Mouse (Mus musculus) T-helper 1 cell (primary cell): ENCODE results near the gene Tbx6.

Source experiments
- in situ Hi-C: fragments of 300-600 bp; cut with MboI, MseI; formaldehyde crosslinking; loops from one replicate; pipeline ENCODE4 v1.15.1; 2025; ENCODE audit warnings: high pct_unique_total_duplicates

Tbx6 gene

DNA sequence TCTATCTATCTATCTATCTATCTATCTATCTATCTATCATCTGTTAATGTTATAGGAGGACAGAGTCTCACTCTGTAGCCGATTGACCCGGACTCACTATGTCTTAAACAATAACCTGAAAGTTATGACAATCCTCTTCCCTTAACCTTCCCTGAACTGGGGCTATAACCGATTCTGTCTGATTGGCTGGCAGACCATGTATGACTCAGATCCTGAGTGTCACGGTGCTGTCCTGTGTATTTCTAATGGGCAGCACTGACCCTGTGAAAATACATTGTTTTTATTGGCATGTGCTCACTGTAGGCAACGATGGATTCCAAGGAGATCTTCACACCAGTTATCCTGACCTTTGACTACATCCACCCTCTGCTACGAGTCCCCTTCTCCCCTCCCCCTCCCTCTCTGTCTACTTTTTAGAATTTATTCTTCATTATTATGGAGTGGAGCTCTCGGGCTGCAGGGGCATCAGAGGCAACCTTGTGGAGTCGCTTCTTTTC, 34.5 kb downstream of the Tbx6 start:
- in situ Hi-C loops: no loop called here

DNA sequence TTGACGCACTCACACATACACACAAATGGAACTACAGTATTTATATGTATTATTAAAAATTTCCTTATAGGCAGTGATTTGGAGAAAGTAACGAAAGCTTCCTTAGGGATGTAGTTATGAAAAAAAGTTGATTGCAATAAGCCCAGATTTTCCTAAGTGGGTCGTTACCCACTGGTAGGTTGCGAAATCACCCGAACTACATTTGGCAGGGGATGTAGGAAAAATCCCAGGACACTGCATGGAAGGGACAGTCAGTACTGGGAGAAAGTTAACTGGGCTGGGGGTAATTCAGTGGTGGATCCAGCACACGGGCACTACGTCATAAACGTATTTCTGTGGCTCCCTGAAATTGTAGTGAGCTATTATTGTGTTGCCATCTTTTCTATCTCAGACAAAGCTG, 35.2 kb downstream of the Tbx6 start:
- in situ Hi-C loops: no loop called here

DNA sequence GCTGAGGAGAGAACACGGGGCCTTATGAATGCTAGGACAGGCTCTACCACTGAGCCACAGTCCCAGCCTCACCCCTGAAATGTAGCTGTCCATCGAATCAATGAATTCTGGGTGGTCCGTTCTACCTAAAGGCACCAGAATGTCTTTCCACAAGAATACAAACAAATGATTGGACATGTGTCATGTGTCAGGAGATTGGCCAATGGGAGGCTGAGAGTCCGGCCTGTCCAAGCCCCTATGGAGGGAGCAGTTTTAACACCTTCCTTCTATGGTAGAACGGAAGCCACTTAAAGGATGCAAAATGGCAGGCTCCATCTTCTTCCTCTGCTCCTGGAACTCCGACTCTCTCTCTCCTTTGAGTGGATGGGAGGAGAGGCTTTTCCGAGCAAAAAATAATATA, 36.3 kb downstream of the Tbx6 start:
- in situ Hi-C loops: no loop called here

- in situ Hi-C loops: no loop called here
These were observed 37.5 kb downstream of the Tbx6 start for GRCm38 (mm10) chr7:126818818-126819217.

DNA sequence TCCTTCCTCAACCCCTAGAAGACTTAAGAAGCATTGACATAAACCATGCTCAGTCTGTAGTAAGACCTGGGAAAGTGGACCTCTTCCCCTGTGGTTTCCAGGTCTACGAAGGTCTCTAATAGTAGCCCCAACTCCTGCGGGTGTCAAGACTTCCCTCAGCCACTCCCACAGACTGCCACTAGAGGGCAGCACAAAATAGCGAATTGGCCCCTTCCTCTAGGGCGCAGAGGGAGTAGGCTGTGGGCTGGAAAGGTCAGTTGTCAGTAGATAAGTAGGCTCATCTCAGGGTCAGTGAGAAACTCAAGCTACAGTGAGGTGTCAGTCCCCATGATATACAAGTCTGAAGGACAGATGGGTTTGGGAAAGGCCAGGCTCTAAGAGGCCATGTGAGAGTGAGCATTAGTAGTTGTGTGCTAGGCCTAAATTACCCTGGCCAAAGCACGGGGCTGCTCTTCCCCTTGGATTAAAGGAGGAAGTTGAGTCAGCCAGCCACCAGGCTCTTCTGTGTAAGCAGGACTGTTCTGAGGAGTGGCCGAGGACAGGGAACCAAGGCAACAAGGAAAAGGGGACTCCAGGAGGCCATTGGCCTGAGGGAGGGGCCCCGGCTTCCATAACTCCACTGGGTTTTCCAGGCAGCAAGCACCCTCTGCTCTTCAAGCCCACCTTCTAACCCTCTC, 40.7 kb downstream of the Tbx6 start:
- in situ Hi-C loops: no loop called here

DNA sequence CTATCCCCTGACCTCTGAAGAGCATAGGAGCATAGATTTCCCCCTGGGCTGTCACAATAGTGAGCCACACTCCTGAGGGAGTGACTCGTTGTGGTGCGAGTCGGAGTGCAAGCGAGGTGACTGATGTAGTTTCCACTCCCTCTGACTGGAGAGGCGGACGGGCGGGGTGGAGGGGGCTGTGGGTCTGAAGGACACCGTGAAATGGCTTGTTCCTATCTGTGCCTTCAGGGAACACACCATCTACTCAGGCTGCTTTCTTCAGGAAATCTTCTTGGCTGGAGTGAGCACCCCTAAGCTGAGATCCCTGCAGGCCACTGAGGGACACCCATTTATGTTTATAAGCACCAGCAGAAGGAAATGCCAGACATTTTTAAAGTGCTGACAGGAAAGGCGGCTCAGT, 41.5 kb downstream of the Tbx6 start:
- in situ Hi-C loops: no loop called here

GRCm38 (mm10) chr7:126823202-126823711, 42.0 kb downstream of the Tbx6 start:
- in situ Hi-C loops: no loop called here

DNA sequence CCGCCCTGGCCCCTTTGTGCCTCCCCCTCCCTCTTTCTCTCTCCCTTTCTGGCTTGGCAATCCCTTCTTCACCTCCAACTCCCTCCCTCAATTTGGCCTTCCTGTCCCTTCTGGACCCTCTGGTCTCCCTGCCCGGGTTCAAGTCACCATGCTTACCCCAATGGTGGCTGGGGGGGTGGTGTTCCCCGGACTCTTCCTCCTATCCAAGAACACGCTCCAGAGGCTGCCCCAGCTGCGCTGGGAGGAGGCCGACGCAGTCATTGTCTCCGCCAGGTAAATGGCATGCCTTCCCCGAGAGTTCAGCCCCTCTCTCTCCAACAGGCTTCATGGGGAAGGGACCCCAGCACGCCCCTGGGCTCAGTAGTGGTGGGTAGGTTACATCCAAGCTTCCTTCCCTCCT, 42.7 kb downstream of the Tbx6 start:
- in situ Hi-C loops: no loop called here

DNA sequence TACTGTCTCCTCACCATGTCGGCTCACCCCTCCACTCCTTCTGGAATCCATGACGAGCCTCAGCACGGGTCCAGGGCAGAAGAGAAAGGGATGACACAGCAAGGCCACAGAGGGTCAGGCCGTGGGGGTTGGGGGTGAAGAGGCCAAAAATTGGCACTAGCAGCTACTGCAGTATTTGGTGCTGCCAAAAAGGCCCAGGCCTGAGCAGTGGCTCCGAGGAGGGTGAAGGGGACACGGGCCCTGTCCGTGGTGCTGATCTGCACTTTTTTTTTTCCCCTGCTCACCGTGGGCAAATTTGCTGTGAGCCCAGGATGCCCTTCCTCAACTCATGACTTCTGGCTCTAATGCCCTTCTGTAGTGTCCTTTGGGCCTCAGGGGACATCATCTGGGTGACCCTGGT, 44.1 kb downstream of the Tbx6 start:
- in situ Hi-C loops: loop anchor here (25.0 kb wide), 1 partner anchor 137 kb away; the partner anchor contains the start of gene Sez6l2

DNA sequence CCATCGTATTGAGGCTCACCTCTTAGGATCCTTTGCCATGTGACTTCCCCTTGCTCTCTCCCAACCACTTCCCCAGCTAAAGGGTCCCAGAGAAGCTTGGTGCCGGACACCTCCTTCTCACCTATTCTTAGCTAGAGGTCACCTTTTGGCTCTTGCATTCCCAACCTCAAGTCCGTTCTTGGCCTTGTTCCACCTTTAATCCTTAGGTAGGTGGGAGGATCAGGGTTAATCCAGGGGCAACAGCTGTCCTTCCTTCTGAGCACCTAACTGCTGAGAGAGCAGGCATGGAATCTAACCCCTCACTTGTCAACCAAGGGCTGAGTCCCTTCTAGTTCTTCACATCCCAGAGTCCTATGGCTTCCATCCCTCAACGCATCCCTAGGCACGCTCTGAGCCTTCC, 44.7 kb downstream of the Tbx6 start:
- in situ Hi-C loops: loop anchor here (25.0 kb wide), 1 partner anchor 136 kb away; the partner anchor contains the start of gene Sez6l2

DNA sequence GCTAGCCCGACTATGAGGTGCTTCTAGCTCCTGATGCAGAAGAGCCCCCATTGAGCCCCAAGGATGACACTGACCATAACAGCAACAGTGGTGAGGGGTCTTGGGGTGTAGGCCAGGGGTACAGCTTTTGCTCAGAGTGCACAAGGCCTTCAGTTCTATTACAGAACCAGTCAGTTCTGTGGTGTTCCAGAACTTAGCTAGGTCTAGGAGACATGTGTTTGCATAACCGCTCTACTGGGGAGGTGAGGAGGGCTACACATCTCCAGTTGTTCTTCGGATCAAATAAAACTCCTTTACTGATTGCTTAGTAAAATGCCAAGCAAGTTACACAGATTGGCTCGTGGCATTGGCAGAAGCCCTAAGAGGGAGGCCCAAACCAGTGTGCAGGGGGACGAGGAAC, 50.3 kb downstream of the Tbx6 start, which contains the start of gene 4930451I11Rik:
Gene 4930451I11Rik (minus strand): TSS at position 101 of the 400 bp plus-strand sequence.
- in situ Hi-C loops: loop anchor here (25.0 kb wide), 1 partner anchor 131 kb away; the partner anchor contains the start of gene Sez6l2

DNA sequence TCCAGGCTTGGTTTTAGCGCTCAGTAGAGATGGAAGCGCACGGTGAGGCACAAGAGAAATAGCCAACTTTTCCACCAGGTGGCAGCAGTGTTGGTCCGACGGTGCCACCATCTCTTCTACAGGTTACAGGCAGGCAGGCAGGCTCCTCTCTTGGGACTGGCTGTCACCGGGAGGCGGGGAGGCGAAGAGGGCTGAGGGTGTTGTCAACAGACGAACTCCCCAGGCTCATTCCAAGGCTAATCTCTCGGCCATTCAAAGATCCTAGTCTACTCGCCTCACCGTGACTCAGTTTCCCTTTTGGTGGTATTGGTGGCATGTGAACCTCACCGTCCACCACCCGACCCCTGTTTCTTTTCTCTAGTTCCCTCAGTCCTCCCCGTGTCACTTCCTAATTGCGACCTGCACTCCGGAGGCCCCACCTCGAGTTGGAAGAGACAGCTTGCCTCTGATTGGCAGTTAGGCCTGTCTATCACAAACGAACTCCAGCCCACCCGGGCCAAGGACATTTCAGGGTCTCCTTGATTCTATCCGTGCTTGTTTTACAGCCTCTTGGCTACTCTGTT, 50.8 kb downstream of the Tbx6 start:
- in situ Hi-C loops: loop anchor here (25.0 kb wide), 1 partner anchor 130 kb away; the partner anchor contains the start of gene Sez6l2

DNA sequence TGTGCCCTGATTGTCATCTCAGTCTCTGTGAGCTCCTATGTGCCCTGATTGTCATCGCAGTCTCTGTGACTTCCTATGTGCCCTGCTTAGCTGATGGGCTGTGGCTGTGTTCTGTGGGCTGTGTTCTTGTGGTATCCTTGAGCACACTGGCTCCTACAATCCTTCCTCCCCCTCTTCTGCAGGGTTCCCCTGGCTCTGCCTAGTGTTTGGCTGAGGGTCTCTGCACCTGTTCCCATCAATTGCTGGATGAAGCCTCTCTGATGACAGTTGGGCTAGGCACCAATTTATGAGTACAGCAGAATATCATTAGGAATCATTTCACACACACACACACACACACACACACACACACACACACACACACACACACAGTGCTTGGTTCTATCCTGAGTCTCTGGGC, 52.0 kb downstream of the Tbx6 start:
- in situ Hi-C loops: loop anchor here (25.0 kb wide), 1 partner anchor 129 kb away; the partner anchor contains the start of gene Sez6l2
